Mouse (Mus musculus) heart, embryonic 10.5 days (tissue): ENCODE measurements around the gene Sh3bp5l. TPM values are rescaled to one million over a fixed set of nuclear protein-coding genes. Genes with fewer than 3 reads are reported as not detected.
"Not testable (repeated sequence)": the region's sequence is repeated elsewhere in the genome, so short reads cannot be mapped to it uniquely, and the experiment has no call there.

Experiments used
- DNase-seq: peaks from one replicate; pipeline ENCODE4 v3.0.0-alpha.2; 2017; ENCODE audit warnings: low spot score
- H3K27ac ChIP-seq: fragments of 300-500 bp; sonication (generic); 2 replicates; pipeline ENCODE4 v1.5.1; 2016; ENCODE audit warnings: mild to moderate bottlenecking
- H3K27me3 ChIP-seq: fragments of 300-500 bp; sonication (generic); 2 replicates; pipeline ENCODE4 v1.6.1; 2016; ENCODE audit warnings: mild to moderate bottlenecking; ENCODE audit not compliant: poor library complexity, insufficient read depth, severe bottlenecking
- H3K36me3 ChIP-seq: fragments of 300-500 bp; sonication (generic); 2 replicates; pipeline ENCODE4 v1.6.1; 2016; ENCODE audit warnings: mild to moderate bottlenecking, moderate library complexity
- H3K4me1 ChIP-seq: fragments of 300-500 bp; sonication (generic); 2 replicates; pipeline ENCODE4 v1.6.1; 2016; ENCODE audit warnings: mild to moderate bottlenecking
- H3K4me3 ChIP-seq: fragments of 300-500 bp; sonication (generic); 2 replicates; pipeline ENCODE4 v1.5.1; 2016; ENCODE audit warnings: mild to moderate bottlenecking, moderate library complexity
- H3K9me3 ChIP-seq: fragments of 300-500 bp; sonication (generic); 2 replicates; pipeline ENCODE4 v1.6.1; 2016; ENCODE audit warnings: mild to moderate bottlenecking, moderate library complexity
- WGBS: fragments of 180-500 bp; shearing (Covaris S2); methylation state at CpG from one replicate; pipeline ENCODE4 v1.1.7; 2016; 5-methylcytosine and 5-hydroxymethylcytosine counted together
- polyA plus RNA-seq: library from polyadenylated mRNA; unstranded; fragments of >200 nt; fragmentation: Nextera tagmentation; extraction: Ambion mirVana; gene quantifications from 2 replicates; pipeline ENCODE4 v1.2.1, GENCODE M21; 2016

Gene Sh3bp5l
- polyA plus RNA-seq, 1 experiment from 2014 or later, result 30.8 TPM

- whole genome bisulfite sequencing, result 87% methylated on average over 8 of the region's 8 CpGs
- H3K9me3 ChIP-seq, DNase-seq: not testable (repeated sequence)
Observed at GRCm38 (mm10) chr11:58305299-58305698, 25.2 kb upstream of the Sh3bp5l start.

GRCm38 (mm10) chr11:58306860-58307308, 23.6 kb upstream of the Sh3bp5l start, which contains the start of gene Zfp692:
Gene Zfp692 (plus strand): TSS chr11:58307069.
- Histone ChIP-seq H3K27ac (peak within 1 kb of the TSS; percentile 91), H3K4me3 (peak within 1 kb of the TSS; percentile 72), H3K27me3 (no peaks in the 10 kb centered on the region), H3K9me3 (no peaks in the 10 kb centered on the region), H3K4me1 (peaks cover 18% of the 10 kb centered on the region), H3K36me3 (peaks cover 14% of the 10 kb centered on the region)
- WGBS, result under 1% methylated on average over 34 of the region's 34 CpGs
- peak; percentile 98 for DNase-seq

More at GRCm38 (mm10) chr11:58305299-58305698, 25.2 kb upstream of the Sh3bp5l start:
- not testable (repeated sequence) for H3K27ac ChIP-seq, H3K27me3 ChIP-seq, H3K36me3 ChIP-seq, H3K4me3 ChIP-seq
- peaks cover 23% of the 10 kb centered on the region for H3K4me1 ChIP-seq

GRCm38 (mm10) chr11:58307411-58308080, 23.0 kb upstream of the Sh3bp5l start:
- WGBS, result under 1% methylated on average over 42 of the region's 42 CpGs
- Histone ChIP-seq H3K4me3 (peak overlapping the region; percentile 72), H3K4me1 (peaks cover 18% of the 10 kb centered on the region), H3K36me3 (peaks cover 15% of the 10 kb centered on the region), H3K27me3 (no peaks in the 10 kb centered on the region), H3K27ac (peak overlapping the region; percentile 91), H3K9me3 (no peaks in the 10 kb centered on the region)
- DNase-seq, result peak; percentile 89

GRCm38 (mm10) chr11:58308661-58309060, 21.9 kb upstream of the Sh3bp5l start:
- Histone ChIP-seq H3K4me3 (no peak overlapping the region), H3K27me3 (no peaks in the 10 kb centered on the region), H3K4me1 (peaks cover 16% of the 10 kb centered on the region), H3K36me3 (peaks cover 15% of the 10 kb centered on the region), H3K27ac (no peak overlapping the region), H3K9me3 (no peaks in the 10 kb centered on the region)
- no peak for DNase-seq
- 94% methylated on average over 9 of the region's 9 CpGs for WGBS

- DNase-seq, result no peak
- H3K4me1 ChIP-seq, result peaks cover 3% of the 10 kb centered on the region; the same call in 1 of the 2 replicates
- WGBS, result 86% methylated on average over 6 of the region's 6 CpGs
- no peak overlapping the region for H3K4me3 ChIP-seq
- no peak overlapping the region for H3K27ac ChIP-seq
- no peaks in the 10 kb centered on the region for H3K9me3 ChIP-seq
- no peaks in the 10 kb centered on the region for H3K27me3 ChIP-seq
- H3K36me3 ChIP-seq, result peaks cover 61% of the 10 kb centered on the region
Observed at GRCm38 (mm10) chr11:58314069-58314468, 16.5 kb upstream of the Sh3bp5l start.

GRCm38 (mm10) chr11:58315536-58316168, 14.9 kb upstream of the Sh3bp5l start:
- DNase-seq, result no peak
- no peak overlapping the region for H3K27ac ChIP-seq
- H3K9me3 ChIP-seq, result no peaks in the 10 kb centered on the region
- H3K27me3 ChIP-seq, result no peaks in the 10 kb centered on the region
- peaks cover 3% of the 10 kb centered on the region; the same call in 1 of the 2 replicates for H3K4me1 ChIP-seq
- WGBS, result 91% methylated on average over 5 of the region's 5 CpGs
- peaks cover 68% of the 10 kb centered on the region for H3K36me3 ChIP-seq
- no peak overlapping the region for H3K4me3 ChIP-seq

GRCm38 (mm10) chr11:58316344-58316743, 14.2 kb upstream of the Sh3bp5l start:
- no peak overlapping the region for H3K27ac ChIP-seq
- peaks cover 3% of the 10 kb centered on the region; the same call in 1 of the 2 replicates for H3K4me1 ChIP-seq
- no peak overlapping the region for H3K4me3 ChIP-seq
- peaks cover 67% of the 10 kb centered on the region for H3K36me3 ChIP-seq
- DNase-seq, result no peak
- no peaks in the 10 kb centered on the region for H3K27me3 ChIP-seq
- 78% methylated on average over 17 of the region's 17 CpGs for WGBS
- no peaks in the 10 kb centered on the region for H3K9me3 ChIP-seq

GRCm38 (mm10) chr11:58316768-58317390, 13.6 kb upstream of the Sh3bp5l start:
- DNase-seq, result no peak
- WGBS, result 61% methylated on average over 28 of the region's 28 CpGs
- Histone ChIP-seq H3K36me3 (peaks cover 61% of the 10 kb centered on the region), H3K9me3 (no peaks in the 10 kb centered on the region), H3K4me1 (peaks cover 7% of the 10 kb centered on the region; the same call in 1 of the 2 replicates), H3K27me3 (no peaks in the 10 kb centered on the region), H3K4me3 (no peak overlapping the region), H3K27ac (no peak overlapping the region)

GRCm38 (mm10) chr11:58322824-58323569, 7.5 kb upstream of the Sh3bp5l start:
- H3K36me3 ChIP-seq, result peaks cover 42% of the 10 kb centered on the region
- peaks cover 18% of the 10 kb centered on the region for H3K4me1 ChIP-seq
- peak overlapping the region; percentile 85 for H3K4me3 ChIP-seq
- no peaks in the 10 kb centered on the region for H3K9me3 ChIP-seq
- H3K27ac ChIP-seq, result peak overlapping the region; percentile 96
- peak; percentile 99 for DNase-seq
- H3K27me3 ChIP-seq, result no peaks in the 10 kb centered on the region
- WGBS, result under 1% methylated on average over 63 of the region's 63 CpGs

- H3K27me3 ChIP-seq, result no peaks in the 10 kb centered on the region
- H3K4me1 ChIP-seq, result peaks cover 18% of the 10 kb centered on the region
- H3K36me3 ChIP-seq, result peaks cover 35% of the 10 kb centered on the region
- no peak for DNase-seq
- 12% methylated on average over 24 of the region's 24 CpGs for WGBS
- no peaks in the 10 kb centered on the region for H3K9me3 ChIP-seq
- H3K27ac ChIP-seq, result peak overlapping the region; percentile 96
- H3K4me3 ChIP-seq, result peak overlapping the region; percentile 85
Observed at GRCm38 (mm10) chr11:58323570-58324340, 6.8 kb upstream of the Sh3bp5l start.

GRCm38 (mm10) chr11:58324614-58325229, 5.8 kb upstream of the Sh3bp5l start:
- DNase-seq, result no peak
- Histone ChIP-seq H3K36me3 (peaks cover 25% of the 10 kb centered on the region), H3K27me3 (no peaks in the 10 kb centered on the region), H3K4me1 (peaks cover 27% of the 10 kb centered on the region), H3K27ac (no peak overlapping the region), H3K4me3 (no peak overlapping the region), H3K9me3 (no peaks in the 10 kb centered on the region)
- 75% methylated on average over 3 of the region's 3 CpGs for WGBS
